Mouse (Mus musculus) layer of hippocampus, adult 8-10 months (tissue): ENCODE measurements around the gene Sdr39u1. TPM values are rescaled to one million over a fixed set of nuclear protein-coding genes. Genes with fewer than 3 reads are reported as not detected.

ENCODE experiments used
- DNase-seq, 2 experiments: peaks; one replicate each; pipeline ENCODE4 v3.0.0; 2022; ENCODE audit warnings: low spot score in 2 of 2
- total RNA-seq, 4 experiments: library from RNA; stranded (reverse); gene quantifications; 2 replicates each; pipeline ENCODE4 v1.2.4; 2022

Sdr39u1 gene
- total RNA-seq, 4 experiments from 2014 or later: 66.0 to 86.3 (median 78.8) TPM

DNA sequence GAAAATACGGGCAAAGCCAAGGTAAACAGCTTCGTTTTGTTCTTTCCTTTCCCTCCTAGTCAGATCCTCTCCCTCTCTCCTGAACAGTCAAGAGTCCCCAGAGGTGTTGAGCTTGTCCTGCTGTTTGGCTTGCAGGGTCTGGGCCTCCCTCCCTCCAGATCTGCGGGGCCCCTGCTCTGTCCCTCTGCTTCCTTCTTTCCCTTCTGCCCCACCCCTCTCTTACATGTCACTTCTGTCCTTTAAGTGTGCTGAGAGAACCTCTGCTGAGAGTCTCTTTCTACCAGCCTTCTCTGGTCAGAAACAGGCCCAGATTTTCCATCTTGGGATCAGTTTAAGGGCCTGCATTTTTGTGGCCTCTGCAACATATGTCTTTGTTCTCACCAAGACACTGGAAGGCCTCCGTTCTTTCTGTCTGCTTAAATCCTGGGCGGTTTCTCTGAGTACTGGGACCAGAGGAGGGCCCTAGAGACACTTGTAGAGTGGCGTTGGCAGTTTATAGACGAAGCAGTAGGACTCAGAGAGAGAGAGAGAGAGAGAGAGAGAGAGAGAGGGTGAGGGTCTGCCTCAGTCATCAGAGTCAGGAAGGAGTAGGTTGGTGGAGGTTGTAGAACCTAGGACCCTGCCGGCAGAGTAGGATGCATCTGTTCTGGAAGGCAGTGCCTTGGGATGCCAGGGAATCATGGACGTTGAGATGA, 45.5 kb downstream of the Sdr39u1 start:
- DNase-seq: no peak

DNA sequence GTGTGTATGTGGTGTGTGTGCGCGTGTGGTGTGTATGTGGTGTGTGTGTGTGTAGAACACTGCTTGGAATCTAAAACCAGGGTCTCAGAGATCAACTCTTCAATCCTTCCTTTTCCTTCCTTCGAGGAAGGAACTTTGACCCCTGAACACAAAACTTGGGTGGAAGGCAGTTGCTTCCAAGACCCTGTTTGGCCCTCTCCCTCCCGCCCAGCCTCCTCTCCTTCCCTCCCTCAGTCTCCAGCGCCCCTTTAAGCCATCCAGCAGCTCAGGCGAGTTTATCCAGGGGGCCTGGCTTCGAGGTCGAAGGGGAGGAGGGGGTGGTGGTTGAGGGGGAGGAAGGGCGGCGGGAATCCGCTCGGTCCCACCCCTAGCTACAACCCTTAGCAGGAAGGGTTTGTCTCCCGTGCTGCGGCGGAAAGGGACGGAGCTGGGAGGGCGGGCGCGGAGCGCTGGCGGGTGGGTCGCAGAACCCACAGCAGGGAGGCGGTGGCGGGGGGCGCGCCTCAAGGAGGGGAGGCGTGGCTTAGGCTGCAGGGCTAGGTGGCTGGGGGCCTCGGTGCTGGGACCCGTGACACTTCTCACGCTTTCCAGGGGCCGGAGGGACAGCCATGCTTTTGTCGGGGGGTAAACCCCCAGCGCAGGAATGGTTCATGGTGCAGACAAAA, 46.3 kb downstream of the Sdr39u1 start, which contains the start of gene Nynrin:
TSS of gene Nynrin (plus strand) at position 390 of the 665 bp plus-strand sequence.
- no peak for DNase-seq

DNA sequence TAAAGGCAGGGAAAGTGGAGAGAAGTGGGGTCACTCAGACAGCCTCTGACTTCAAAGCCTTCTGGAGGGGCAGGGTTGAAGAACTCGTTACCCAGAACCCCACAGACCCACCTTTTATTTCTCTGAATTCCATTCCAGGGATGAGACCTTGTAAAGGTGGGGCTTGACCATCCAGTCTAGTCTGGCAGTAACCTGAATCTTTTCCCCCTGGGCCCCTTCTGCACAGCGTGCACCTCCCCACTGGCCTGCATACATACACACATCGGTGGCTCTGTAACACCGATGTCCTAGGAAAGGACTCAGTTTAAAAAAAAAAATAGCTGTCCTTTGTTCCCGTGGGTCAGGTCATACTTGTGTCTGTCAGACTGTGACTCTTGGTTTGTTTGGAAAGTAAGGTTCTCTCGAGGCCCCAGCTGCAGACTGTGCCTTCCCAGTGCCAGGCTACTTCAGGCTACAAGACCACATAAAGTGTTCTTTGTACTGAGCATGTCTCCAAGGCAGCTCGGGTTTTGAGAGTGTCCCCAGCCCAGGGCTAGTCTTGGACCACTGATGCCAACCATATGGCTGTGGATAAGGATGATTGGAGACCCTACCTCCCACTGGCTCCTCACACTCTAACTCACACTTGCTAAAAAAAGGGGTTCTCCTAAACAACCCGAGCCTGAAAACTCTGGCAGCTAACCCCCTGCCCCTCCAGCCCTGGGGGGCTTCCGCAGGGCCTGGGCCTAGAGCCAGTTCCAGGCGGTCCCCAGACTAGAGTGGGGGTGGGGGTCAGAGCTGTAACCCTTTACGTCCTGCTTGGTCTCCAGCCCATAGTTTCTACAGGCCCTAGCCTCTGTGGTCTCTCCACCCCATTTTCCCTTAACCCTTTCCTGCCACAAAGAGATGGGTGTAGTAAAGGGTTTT, 47.2 kb downstream of the Sdr39u1 start:
- no peak for DNase-seq

DNA sequence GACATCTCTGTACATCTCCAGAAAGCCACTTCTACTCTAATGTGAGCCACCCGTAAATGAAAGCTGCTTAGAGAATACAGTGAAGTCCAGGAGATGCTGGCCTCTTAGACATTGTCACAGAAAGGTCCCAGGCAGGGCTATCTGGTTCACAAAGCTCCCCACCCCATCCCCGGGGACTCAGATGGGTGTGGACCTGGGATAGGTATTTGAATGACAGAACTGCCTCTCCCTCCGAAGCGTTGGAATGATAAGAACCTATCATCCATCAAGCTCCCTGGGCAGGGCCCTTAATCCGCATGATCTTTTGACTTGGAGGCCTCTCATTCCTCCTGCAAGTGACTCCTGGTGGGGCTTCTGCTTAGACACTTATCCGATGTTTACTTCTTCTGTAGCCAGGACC, 49.2 kb downstream of the Sdr39u1 start:
- no peak for DNase-seq

Other genes starting within 250 kb of the Sdr39u1 start
- 10 to 100 TPM; 47.1 to 51.1 (median 49.6) TPM for gene Mdp1, start 239.8 kb downstream of the Sdr39u1 start, total RNA-seq
- gene Gmpr2, start 228.4 kb downstream of the Sdr39u1 start, total RNA-seq: 10 to 100 TPM; 25.2 to 31.1 (median 28.6) TPM
- gene Nedd8, start 228.2 kb downstream of the Sdr39u1 start, total RNA-seq: 100 to 1,000 TPM; 290 to 309 (median 300) TPM
- gene Tinf2, start 218.5 kb downstream of the Sdr39u1 start, total RNA-seq: 10 to 100 TPM; 12.2 to 20.8 (median 16.0) TPM
- 1 to 10 TPM in 2 of 4 experiments, not detected in 2; 5.4 to 8.2 TPM for gene Tgm1, start 186.4 kb downstream of the Sdr39u1 start, total RNA-seq
- 10 to 100 TPM; 42.8 to 53.5 (median 44.8) TPM for gene Rabggta, start 178.0 kb downstream of the Sdr39u1 start, total RNA-seq
- 100 to 1,000 TPM in 3 of 4 experiments, 10 to 100 TPM in 1; 86.6 to 148 (median 116) TPM for gene Dhrs1, start 154.6 kb downstream of the Sdr39u1 start, total RNA-seq
- 10 to 100 TPM; 11.8 to 14.0 (median 13.1) TPM for gene Nop9, start 154.6 kb downstream of the Sdr39u1 start, total RNA-seq
- gene Cideb, start 141.8 kb downstream of the Sdr39u1 start, total RNA-seq: 1 to 10 TPM; 1.4 to 3.0 (median 1.7) TPM
- under 1 TPM in 3 of 4 experiments, not detected in 1; 0.16 to 0.23 (median 0.22) TPM for gene Ltb4r2, start 138.9 kb downstream of the Sdr39u1 start, total RNA-seq
- under 1 TPM in 1 of 4 experiments, not detected in 3; 0.32 TPM for gene Ltb4r1, start 134.3 kb downstream of the Sdr39u1 start, total RNA-seq
- gene Adcy4, start 116.2 kb downstream of the Sdr39u1 start, total RNA-seq: 1 to 10 TPM; 3.4 to 6.8 (median 4.8) TPM
- gene Ripk3, start 111.4 kb downstream of the Sdr39u1 start, total RNA-seq: 1 to 10 TPM in 1 of 4 experiments, under 1 TPM in 2, not detected in 1; 0.95 to 3.4 (median 0.99) TPM
- 1 to 10 TPM; 1.4 to 2.0 (median 1.7) TPM for gene Nfatc4, start 77.1 kb downstream of the Sdr39u1 start, total RNA-seq
- gene Nynrin, start 46.3 kb downstream of the Sdr39u1 start, total RNA-seq: 10 to 100 TPM in 2 of 4 experiments, 1 to 10 TPM in 2; 6.4 to 10.9 (median 9.3) TPM
- under 1 TPM; 0.20 to 0.43 (median 0.33) TPM for gene Cbln3, start 15.9 kb downstream of the Sdr39u1 start, total RNA-seq
- 10 to 100 TPM; 13.4 to 14.0 (median 13.7) TPM for gene Khnyn, start 15.3 kb downstream of the Sdr39u1 start, total RNA-seq
- under 1 TPM in 1 of 4 experiments, not detected in 3; 0.39 TPM for gene Cma1, start 44.4 kb upstream of the Sdr39u1 start, total RNA-seq
- gene Cma2, start 50.7 kb upstream of the Sdr39u1 start, total RNA-seq: not detected
- gene Mcpt1, start 117.7 kb upstream of the Sdr39u1 start, total RNA-seq: not detected
- gene Mcpt9, start 130.2 kb upstream of the Sdr39u1 start, total RNA-seq: not detected
- gene Mcpt2, start 141.7 kb upstream of the Sdr39u1 start, total RNA-seq: not detected
- under 1 TPM in 2 of 4 experiments, not detected in 2; 0.57 to 0.58 TPM for gene Mcpt4, start 162.0 kb upstream of the Sdr39u1 start, total RNA-seq
- gene Mcpt8, start 185.0 kb upstream of the Sdr39u1 start, total RNA-seq: not detected
- not detected for gene Ctsg, start 202.3 kb upstream of the Sdr39u1 start, total RNA-seq
- gene Gzme, start 220.3 kb upstream of the Sdr39u1 start, total RNA-seq: not detected
- gene Gzmd, start 232.3 kb upstream of the Sdr39u1 start, total RNA-seq: not detected